Mouse (Mus musculus) intestine, postnatal 0 days (tissue): Measurements from ENCODE around the gene Slc4a5. TPM values are rescaled to one million over a fixed set of nuclear protein-coding genes. Genes with fewer than 3 reads are reported as not detected.
A peak's percentile ranks its signal among the peaks of the same experiment; 100 is the strongest.

Source experiments
- ATAC-seq: fragments of 200-750 bp; cut with Nextera tagmentation; 2 replicates; pipeline ENCODE4 v1.8.0; 2017; ENCODE audit warnings: mild to moderate bottlenecking, moderate TSS enrichment, moderate library complexity
- H3K27ac ChIP-seq: fragments of 300-500 bp; sonication (generic); 2 replicates; pipeline ENCODE4 v1.5.1; 2014; ENCODE audit warnings: mild to moderate bottlenecking, low read depth, low read length, moderate library complexity
- H3K27me3 ChIP-seq: fragments of 300-500 bp; sonication (generic); replicated peaks from 2 replicates; pipeline ENCODE4 v1.6.1; 2014; ENCODE audit warnings: low read length, mixed read lengths; ENCODE audit not compliant: control insufficient read depth, insufficient read depth
- H3K36me3 ChIP-seq: fragments of 300-500 bp; sonication (generic); 2 replicates; pipeline ENCODE4 v1.6.1; 2014; ENCODE audit warnings: mild to moderate bottlenecking, moderate library complexity; ENCODE audit not compliant: control insufficient read depth, insufficient read depth
- H3K4me1 ChIP-seq: fragments of 300-500 bp; sonication (generic); replicated peaks from 2 replicates; pipeline ENCODE4 v1.6.1; 2014; ENCODE audit warnings: antibody characterized with exemption, low read length, mixed read lengths; ENCODE audit not compliant: control insufficient read depth, insufficient read depth
- H3K4me2 ChIP-seq: fragments of 300-500 bp; sonication (generic); replicated peaks from 2 replicates; pipeline ENCODE4 v1.6.1; 2014; ENCODE audit warnings: low read depth, mild to moderate bottlenecking, moderate library complexity
- H3K4me3 ChIP-seq: fragments of 300-500 bp; sonication (generic); 2 replicates; pipeline ENCODE4 v1.5.1; 2014; ENCODE audit warnings: low read depth, low read length
- H3K9ac ChIP-seq: fragments of 300-500 bp; sonication (generic); 2 replicates; pipeline ENCODE4 v1.6.1; 2014; ENCODE audit warnings: mild to moderate bottlenecking, low read depth, low read length
- H3K9me3 ChIP-seq: fragments of 300-500 bp; sonication (generic); 2 replicates; pipeline ENCODE4 v1.6.1; 2016; ENCODE audit warnings: mixed run types; ENCODE audit not compliant: control insufficient read depth
- CTCF ChIP-seq: sonication (generic); IDR thresholded peaks from 2 replicates; pipeline ENCODE4 v1.5.1; 2016; ENCODE audit warnings: low read depth, mild to moderate bottlenecking, control low read depth, antibody characterized with exemption, moderate library complexity
- WGBS: fragments of 180-500 bp; shearing (Covaris S2); extraction: QIAGEN DNeasy Blood & Tissue Kit; methylation state at CpG from one replicate; pipeline ENCODE4 v1.1.7; 2014; 5-methylcytosine and 5-hydroxymethylcytosine counted together
- polyA plus RNA-seq: library from polyadenylated mRNA; unstranded; fragments of >200 nt; fragmentation: Nextera tagmentation; extraction: Ambion mirVana; gene quantifications from 2 replicates; pipeline ENCODE4 v1.2.1, GENCODE M21; 2015

The Slc4a5 gene
- polyA plus RNA-seq, 1 experiment from 2014 or later = 1.5 TPM

DNA sequence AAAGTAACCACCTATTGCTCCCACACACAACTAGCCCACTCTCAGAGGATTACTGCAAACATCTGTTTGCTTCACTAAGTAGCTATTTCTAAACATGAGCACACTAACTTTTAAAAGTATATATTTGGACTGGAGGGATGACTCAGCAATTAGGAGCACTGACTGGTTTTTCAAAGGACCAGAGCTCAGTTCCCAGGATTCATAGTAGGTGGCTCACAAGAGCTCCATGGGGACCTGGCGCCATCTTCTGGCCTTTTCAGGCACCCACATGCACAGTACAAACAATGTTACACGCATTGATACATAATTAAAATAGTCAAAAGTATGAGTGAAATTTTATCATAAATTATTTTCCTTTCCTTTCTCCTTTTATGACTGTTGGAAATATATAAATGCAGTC is 59.3 kb downstream of the Slc4a5 start:
- 27% methylated on average over 2 of the region's 2 CpGs for WGBS
- H3K27me3 ChIP-seq = no peaks in the 10 kb centered on the region
- H3K4me3 ChIP-seq = no peak overlapping the region
- ATAC-seq = 0 out of 2 replicates have a peak, but pooled peaks have one; percentile 36
- H3K27ac ChIP-seq = no peak overlapping the region
- H3K4me1 ChIP-seq = no peaks in the 10 kb centered on the region
- H3K36me3 ChIP-seq = no peaks in the 10 kb centered on the region
- TF ChIP-seq CTCF = peak; percentile 74
- H3K4me2 ChIP-seq = no peak overlapping the region
- H3K9ac ChIP-seq = no peak overlapping the region
- H3K9me3 ChIP-seq = no peaks in the 10 kb centered on the region

DNA sequence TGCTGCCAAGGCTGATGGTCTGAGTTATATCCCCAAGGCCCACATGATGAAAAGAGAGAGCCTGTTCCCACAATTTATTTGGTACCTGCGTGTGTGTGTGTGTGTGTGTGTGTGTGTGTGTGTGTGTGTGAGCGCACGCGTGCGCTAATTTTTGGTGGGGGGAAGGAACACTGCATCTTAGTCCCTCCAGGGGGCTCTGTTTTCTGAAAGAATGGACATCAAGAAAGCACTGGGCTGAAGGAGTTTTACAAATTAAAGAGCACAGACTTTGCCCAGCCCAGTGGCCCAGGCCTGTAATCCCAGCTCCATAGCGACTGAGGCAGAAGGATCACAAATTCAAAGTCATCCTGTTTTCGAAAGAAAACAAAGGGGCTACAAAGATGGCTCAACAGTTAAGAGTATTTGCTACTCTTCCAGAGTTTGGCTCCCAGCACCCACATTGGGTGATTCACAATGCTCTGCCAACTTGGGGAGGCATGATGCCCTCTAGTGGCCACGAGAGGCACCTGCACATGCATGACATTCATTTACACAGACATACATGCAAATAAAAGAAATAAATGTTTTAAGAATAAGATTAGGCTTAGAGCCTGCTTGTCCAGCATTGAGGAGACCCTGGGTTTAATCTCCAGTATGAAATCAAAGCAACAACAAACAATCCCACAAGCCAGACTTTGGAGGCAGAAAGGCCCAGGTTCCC is 60.8 kb downstream of the Slc4a5 start:
- no peak for ATAC-seq
- H3K9me3 ChIP-seq = no peaks in the 10 kb centered on the region
- no peaks in the 10 kb centered on the region for H3K27me3 ChIP-seq
- H3K27ac ChIP-seq = no peak overlapping the region
- H3K4me1 ChIP-seq = no peaks in the 10 kb centered on the region
- no peak overlapping the region for H3K9ac ChIP-seq
- TF ChIP-seq CTCF = peak; percentile 69
- H3K4me3 ChIP-seq = no peak overlapping the region
- WGBS = 83% methylated on average over 8 of the region's 8 CpGs
- no peak overlapping the region for H3K4me2 ChIP-seq
- H3K36me3 ChIP-seq = no peaks in the 10 kb centered on the region

DNA sequence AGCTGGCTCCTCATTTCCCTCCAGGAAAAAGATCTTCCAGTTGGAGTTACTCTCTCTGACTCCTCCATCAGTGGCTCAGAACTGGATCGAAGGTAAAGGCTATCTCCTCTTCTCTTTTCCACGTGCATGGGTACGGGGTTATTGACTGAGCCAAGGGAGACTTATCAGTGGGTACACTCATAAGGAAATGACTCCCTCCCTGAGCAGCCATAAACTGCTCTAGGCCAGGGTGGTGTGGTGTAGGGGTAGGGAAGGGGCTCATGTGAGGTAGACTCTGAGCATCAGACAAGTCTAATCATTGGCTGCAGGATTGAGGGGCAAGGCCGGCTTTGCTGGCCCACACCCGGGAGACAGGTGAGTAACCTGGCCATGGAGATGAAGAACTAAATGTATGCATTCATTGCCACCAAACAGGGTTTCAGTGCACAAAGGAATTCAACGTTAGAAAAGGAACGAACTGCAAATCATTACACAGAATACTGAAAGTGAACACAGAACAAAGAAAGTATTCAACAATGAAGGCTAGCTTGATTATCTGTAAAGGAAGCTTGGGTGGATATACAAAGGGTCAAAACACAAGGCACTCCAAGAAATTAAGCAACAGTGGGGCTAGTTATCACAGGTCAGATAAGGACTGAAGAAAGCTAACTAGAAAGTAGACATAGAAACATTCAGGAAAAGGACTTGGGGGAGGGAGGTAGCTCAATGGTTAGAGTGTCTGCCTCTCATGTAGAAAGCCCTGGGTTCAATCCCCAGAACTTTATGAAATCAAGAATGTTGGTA is 81.0 kb downstream of the Slc4a5 start:
- H3K27ac ChIP-seq = no peak overlapping the region

DNA sequence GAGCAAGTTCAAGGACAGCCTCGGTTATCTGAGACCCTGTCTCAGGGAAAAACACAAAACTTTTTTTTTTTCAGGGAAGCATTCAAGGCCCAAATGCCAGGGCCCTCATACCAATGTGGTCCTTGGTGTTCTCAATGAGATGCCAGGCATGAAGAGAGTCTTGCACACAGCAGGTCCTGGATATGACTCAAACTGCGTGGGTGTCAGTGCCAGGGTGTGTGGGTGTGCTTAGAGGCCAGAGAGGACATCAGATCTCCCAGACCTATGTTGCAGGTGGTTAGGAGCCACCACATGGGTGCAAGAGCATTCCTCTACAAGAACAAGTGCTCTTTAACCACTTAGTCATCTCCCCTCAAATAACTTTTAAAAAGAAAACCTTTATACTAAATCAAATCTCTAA is 81.7 kb downstream of the Slc4a5 start:
- no peaks in the 10 kb centered on the region for H3K27me3 ChIP-seq
- 67% methylated on average over 2 of the region's 2 CpGs for WGBS
- no peak overlapping the region for H3K4me3 ChIP-seq
- no peak for TF ChIP-seq CTCF
- no peak for ATAC-seq
- H3K4me2 ChIP-seq = no peak overlapping the region
- peaks cover 4% of the 10 kb centered on the region; the same call in 1 of the 2 replicates for H3K4me1 ChIP-seq
- H3K27ac ChIP-seq = no peak overlapping the region
- H3K9me3 ChIP-seq = no peaks in the 10 kb centered on the region
- H3K9ac ChIP-seq = no peak overlapping the region
- peaks cover 10% of the 10 kb centered on the region for H3K36me3 ChIP-seq

More for the DNA sequence above, 81.0 kb downstream of the Slc4a5 start:
- H3K9ac ChIP-seq = no peak overlapping the region
- H3K4me1 ChIP-seq = peaks cover 4% of the 10 kb centered on the region; the same call in 1 of the 2 replicates
- H3K4me2 ChIP-seq = peak overlapping the region; percentile 21; the same call in 1 of the 2 replicates
- 0 out of 2 replicates have a peak, but pooled peaks cover 6% of the 10 kb centered on the region for H3K36me3 ChIP-seq
- ATAC-seq = peak; percentile 93
- H3K27me3 ChIP-seq = no peaks in the 10 kb centered on the region
- no peak overlapping the region for H3K4me3 ChIP-seq
- TF ChIP-seq CTCF = no peak
- H3K9me3 ChIP-seq = no peaks in the 10 kb centered on the region
- WGBS = 41% methylated on average over 7 of the region's 7 CpGs

DNA sequence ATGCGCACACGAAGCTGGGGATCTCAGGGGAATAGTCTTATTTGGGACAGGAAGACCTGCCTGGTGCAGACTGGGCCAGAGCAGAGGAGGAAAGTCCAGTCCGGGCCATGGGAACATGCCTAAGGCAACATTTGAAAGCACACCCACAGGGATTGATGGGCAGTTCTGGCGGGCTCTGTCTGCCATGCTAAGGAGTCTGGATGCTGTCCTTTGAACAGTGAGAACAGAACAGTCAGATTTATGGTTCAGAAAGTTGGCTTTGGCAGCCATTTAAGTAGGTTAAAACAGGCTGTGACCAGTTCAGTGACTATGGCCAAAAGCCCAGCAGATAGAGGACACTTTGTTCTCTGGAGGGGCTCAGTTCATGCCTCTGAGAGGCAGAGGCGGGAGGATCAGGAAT is 82.6 kb downstream of the Slc4a5 start:
- Histone ChIP-seq H3K36me3 (peaks cover 20% of the 10 kb centered on the region), H3K27ac (no peak overlapping the region), H3K4me1 (peaks cover 4% of the 10 kb centered on the region; the same call in 1 of the 2 replicates), H3K4me2 (no peak overlapping the region), H3K27me3 (no peaks in the 10 kb centered on the region), H3K9me3 (no peaks in the 10 kb centered on the region), H3K9ac (no peak overlapping the region), H3K4me3 (no peak overlapping the region)
- no peak for ATAC-seq
- WGBS = 85% methylated on average over 5 of the region's 5 CpGs
- no peak for TF ChIP-seq CTCF

DNA sequence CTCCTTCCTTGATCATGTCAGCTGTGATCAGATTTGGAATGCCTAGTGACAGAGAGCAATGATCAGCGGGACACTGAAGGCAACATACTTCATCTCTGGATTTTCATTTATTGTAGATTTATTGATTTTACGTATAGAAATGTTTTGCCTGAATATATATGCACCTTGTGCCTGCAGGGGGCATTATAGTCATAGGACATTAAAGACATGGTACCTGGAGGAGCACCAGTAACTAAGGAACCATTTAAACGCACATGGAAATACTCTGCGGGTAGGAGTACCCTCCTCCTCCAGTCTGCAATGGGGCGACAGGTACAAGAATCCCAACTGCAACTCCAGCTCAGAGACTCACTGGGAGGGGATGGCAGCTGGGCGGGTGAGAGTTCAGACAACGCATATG is 89.4 kb downstream of the Slc4a5 start:
- Histone ChIP-seq H3K9ac (no peak overlapping the region), H3K27ac (no peak overlapping the region), H3K4me3 (no peak overlapping the region), H3K36me3 (peaks cover 30% of the 10 kb centered on the region), H3K9me3 (no peaks in the 10 kb centered on the region), H3K4me1 (no peaks in the 10 kb centered on the region), H3K4me2 (no peak overlapping the region), H3K27me3 (no peaks in the 10 kb centered on the region)
- no peak for ATAC-seq
- TF ChIP-seq CTCF = peak; percentile 55
- WGBS = 86% methylated on average over 7 of the region's 7 CpGs
